8 mouse cellular contexts compared by ENCODE assay signal in the genomic region with DNA sequence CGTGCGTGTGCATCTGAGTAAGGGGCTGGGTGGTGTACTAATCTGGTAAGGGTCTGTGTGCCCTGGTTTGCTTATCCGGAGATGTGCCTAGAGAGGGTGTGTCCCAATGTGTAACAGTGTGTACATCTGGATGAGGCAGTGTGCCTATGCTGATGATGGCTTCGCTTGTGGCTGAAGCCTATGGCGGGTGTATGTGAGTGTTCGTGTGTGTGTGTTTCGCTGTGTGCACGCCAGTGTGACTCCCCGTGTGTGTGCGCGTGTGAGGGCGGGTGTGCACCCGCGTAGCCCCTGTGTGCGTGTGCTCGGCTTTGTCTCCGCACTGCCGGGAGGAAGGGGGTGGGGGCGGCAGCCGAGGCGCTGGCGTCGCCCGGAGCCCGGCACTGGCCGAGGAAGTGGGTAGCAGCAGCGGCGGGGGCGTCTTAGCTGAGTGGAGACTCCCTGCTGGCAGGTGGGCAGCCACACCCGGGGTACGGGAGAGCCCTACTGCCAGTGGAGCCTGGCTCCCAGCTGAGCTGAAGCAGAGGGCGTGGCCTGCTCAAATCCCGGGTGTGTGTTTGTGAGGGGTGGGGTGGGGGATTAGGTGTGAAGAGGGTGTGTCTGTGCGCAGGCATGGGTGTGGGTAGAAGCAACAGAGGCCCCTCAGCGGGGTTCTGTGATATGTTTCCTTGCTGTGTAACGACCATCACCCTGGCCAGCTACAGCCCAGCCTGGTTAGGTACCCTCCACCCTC. TPM values are rescaled to one million over a fixed set of nuclear protein-coding genes. Genes with fewer than 3 reads are reported as not detected.
DNase-seq lines count a peak whose midpoint lies in the region; ATAC-seq and TF ChIP-seq lines count a peak whose summit lies in the region.

No protein-coding gene starts in this region.

- no peaks in the 10 kb centered on the region for H3K9me3 ChIP-seq in forebrain, embryonic 10.5 days
- no peaks in the 10 kb centered on the region for H3K9me3 ChIP-seq in intestine, embryonic 15.5 days
- no peaks in the 10 kb centered on the region for H3K9me3 ChIP-seq in liver, embryonic 11.5 days (ENCODE audit: control insufficient read depth, low read length)

- peak; percentile 65 for ATAC-seq in intestine, embryonic 15.5 days
- ATAC-seq in liver, embryonic 11.5 days (replicated peaks; ENCODE audit: low FRiP score) = peak; percentile 26
- peak; percentile 20; the same call in 1 of the 2 replicates for ATAC-seq in monocyte, adult 5-6 weeks (replicated peaks; ENCODE audit: insufficient number of reproducible peaks, low FRiP score, low TSS enrichment, poor library complexity, severe bottlenecking)

- peak overlapping the region; percentile 97 for H3K4me2 ChIP-seq in intestine, embryonic 15.5 days (replicated peaks)
- peak overlapping the region; percentile 92 for H3K4me2 ChIP-seq in liver, embryonic 11.5 days

- H3K9ac ChIP-seq in intestine, embryonic 15.5 days = peak overlapping the region; percentile 69
- peak overlapping the region; percentile 30; the same call in 1 of the 2 replicates for H3K9ac ChIP-seq in liver, embryonic 11.5 days (ENCODE audit: low read depth, low read length)

- no peaks in the 10 kb centered on the region for H3K36me3 ChIP-seq in forebrain, embryonic 10.5 days (replicated peaks)
- no peaks in the 10 kb centered on the region for H3K36me3 ChIP-seq in intestine, embryonic 15.5 days
- H3K36me3 ChIP-seq in liver, embryonic 11.5 days (ENCODE audit: control insufficient read depth, insufficient read depth, low read length) = no peaks in the 10 kb centered on the region

- H3K4me3 ChIP-seq in gastrocnemius, adult 2 months = peak overlapping the region; percentile 85
- peak overlapping the region; percentile 75 for H3K4me3 ChIP-seq in forebrain, embryonic 10.5 days
- H3K4me3 ChIP-seq in intestine, embryonic 15.5 days (replicated peaks) = peak overlapping the region; percentile 60
- H3K4me3 ChIP-seq in liver, embryonic 11.5 days (ENCODE audit: low read depth, low read length) = peak overlapping the region; percentile 58

- TF ChIP-seq CTCF in gastrocnemius, adult 2 months (IDR thresholded peaks at IDR 0.05) = no peak

- DNase-seq in gastrocnemius, adult 2 months = peak; percentile 36
- no peak for DNase-seq in gastrocnemius, postnatal 25 days
- peak; percentile 79 for DNase-seq in ZHBTc4 (ENCODE audit: low read depth, low spot score)
- peak; percentile 33 for DNase-seq in forebrain, embryonic 10.5 days (ENCODE audit: extremely low spot score, low spot score)
- no peak for DNase-seq in liver, embryonic 11.5 days (ENCODE audit: low spot score)
- DNase-seq in thymus, adult 18-20 months = peak; percentile 19 to 44

- H3K27me3 ChIP-seq in forebrain, embryonic 10.5 days (ENCODE audit: poor library complexity, severe bottlenecking) = peaks cover 87% of the 10 kb centered on the region
- H3K27me3 ChIP-seq in intestine, embryonic 15.5 days (replicated peaks) = peaks cover 11% of the 10 kb centered on the region
- peaks cover 67% of the 10 kb centered on the region for H3K27me3 ChIP-seq in liver, embryonic 11.5 days (replicated peaks; ENCODE audit: control insufficient read depth, insufficient read depth, low read length)

- intact Hi-C loops in gastrocnemius, adult 2 months (cut with DNase I) = loop anchor here (5.0 kb wide), 1 partner anchor 76 kb away; no protein-coding TSS in a partner anchor

- peaks cover 34% of the 10 kb centered on the region for H3K4me1 ChIP-seq in forebrain, embryonic 10.5 days
- H3K4me1 ChIP-seq in intestine, embryonic 15.5 days (replicated peaks) = peaks cover 20% of the 10 kb centered on the region
- peaks cover 9% of the 10 kb centered on the region for H3K4me1 ChIP-seq in liver, embryonic 11.5 days (replicated peaks; ENCODE audit: control insufficient read depth, insufficient read depth, low read length)

- under 1% methylated on average over 36 of the region's 36 CpGs for WGBS in forebrain, embryonic 10.5 days
- under 1% methylated on average over 36 of the region's 36 CpGs for WGBS in intestine, embryonic 15.5 days
- 1% methylated on average over 36 of the region's 36 CpGs for WGBS in liver, embryonic 11.5 days

- H3K27ac ChIP-seq in gastrocnemius, adult 2 months = peak overlapping the region; percentile 65; the same call in 1 of the 2 replicates
- peak overlapping the region; percentile 84 for H3K27ac ChIP-seq in forebrain, embryonic 10.5 days
- H3K27ac ChIP-seq in intestine, embryonic 15.5 days = no peak overlapping the region
- H3K27ac ChIP-seq in liver, embryonic 11.5 days (ENCODE audit: low read depth, low read length) = no peak overlapping the region

RNA-seq across cellular contexts. Expression of a gene that starts 0.8 kb away (rescaled TPM):
- 1 to 10 TPM; 3.8 to 4.6 TPM for total RNA-seq in gastrocnemius, adult 2 months (2021)
- total RNA-seq in gastrocnemius, postnatal 25 days (2021) = 1 to 10 TPM; 3.0 to 7.9 TPM
- 0.93 and 1.1 TPM in 2 replicates for polyA plus RNA-seq in forebrain, embryonic 10.5 days (2016; fragmentation: Nextera tagmentation; extraction: Ambion mirVana)
- 1.9 and 2.4 TPM in 2 replicates for polyA plus RNA-seq in intestine, embryonic 15.5 days (2015; fragmentation: Nextera tagmentation; extraction: Ambion mirVana)
- polyA plus RNA-seq in liver, embryonic 11.5 days (2014; fragmentation: Nextera tagmentation; extraction: Ambion mirVana) = 1.4 and 1.5 TPM in 2 replicates
- total RNA-seq in monocyte, adult 5-6 weeks (2017) = 3.5 to 7.1 TPM (median 6.2 TPM) in 3 replicates

Comparison
In these comparisons a context has a peak if more than half of its experiments do, and no peak if none do; other contexts are left out.
1. DNase-seq: peak in gastrocnemius, adult 2 months (single experiment), ZHBTc4 (single experiment), forebrain, embryonic 10.5 days (single experiment) and thymus, adult 18-20 months (2 of 2); none in gastrocnemius, postnatal 25 days (single experiment) and liver, embryonic 11.5 days (single experiment).
2. H3K27ac ChIP-seq: peak in gastrocnemius, adult 2 months (single experiment) and forebrain, embryonic 10.5 days (single experiment); none in intestine, embryonic 15.5 days (single experiment) and liver, embryonic 11.5 days (single experiment).
3. Peak in every context shown above with its lines, with median percentiles within 50 percentile points of each other: H3K4me3 ChIP-seq and ATAC-seq.